Mouse (Mus musculus) liver, embryonic 18 days (tissue): ENCODE measurements around the gene Wfdc2. TPM values are rescaled to one million over a fixed set of nuclear protein-coding genes. Genes with fewer than 3 reads are reported as not detected.

Experiments used
- polyA plus RNA-seq: library from polyadenylated mRNA; depleted of rRNA; stranded (reverse); fragments of >200 nt; gene quantifications from 2 replicates; pipeline ENCODE4 v1.2.3, GENCODE M21; 2012; rRNA removed

The Wfdc2 gene
- 1.6 and 2.0 TPM in 2 replicates for polyA plus RNA-seq

GRCm38 (mm10) chr2:164562391-164563188 lies at the start of gene Wfdc2:
Wfdc2 (plus strand) TSS chr2:164562413.

GRCm38 (mm10) chr2:164573359-164573758 lies 11.1 kb downstream of the Wfdc2 start, which contains the start of gene Spint3:
Spint3 (minus strand) TSS chr2:164573459.

GRCm38 (mm10) chr2:164585025-164585725 lies 23.0 kb downstream of the Wfdc2 start, which contains the start of gene Wfdc6a:
Wfdc6a (minus strand) TSS chr2:164585447.

GRCm38 (mm10) chr2:164593494-164593893 lies 31.3 kb downstream of the Wfdc2 start, which contains the start of gene Eppin:
Eppin (minus strand) TSS chr2:164593594.

GRCm38 (mm10) chr2:164613471-164613870 lies 51.3 kb downstream of the Wfdc2 start, which contains the start of the genes Wfdc6b and Wfdc8:
Wfdc6b (plus strand) TSS chr2:164613522.
Wfdc8 (minus strand) TSS chr2:164613626.

Other genes with a start within 250 kb of the Wfdc2 start
- gene Svs6, start 245.7 kb upstream of the Wfdc2 start, polyA plus RNA-seq: not detected in 2 replicates
- gene Svs5, start 229.7 kb upstream of the Wfdc2 start, polyA plus RNA-seq: not detected in 2 replicates
- gene Slpi, start 173.3 kb upstream of the Wfdc2 start, polyA plus RNA-seq: 25.7 and 26.9 TPM in 2 replicates
- gene Rbpjl, start 159.3 kb upstream of the Wfdc2 start, polyA plus RNA-seq: 0.01 and 0.13 TPM in 2 replicates
- gene Matn4, start 157.3 kb upstream of the Wfdc2 start, polyA plus RNA-seq: 0.17 and 0.21 TPM in 2 replicates
- 46.8 and 52.3 TPM in 2 replicates for gene Sdc4, start 118.5 kb upstream of the Wfdc2 start, polyA plus RNA-seq
- gene Sys1, start 105.4 kb upstream of the Wfdc2 start, polyA plus RNA-seq: 20.3 and 20.5 TPM in 2 replicates
- gene Gm20458, start 101.4 kb upstream of the Wfdc2 start, polyA plus RNA-seq: 0.55 and 0.61 TPM in 2 replicates
- gene Trp53tg5, start 88.7 kb upstream of the Wfdc2 start, polyA plus RNA-seq: not detected in 2 replicates
- gene Dbndd2, start 76.3 kb upstream of the Wfdc2 start, polyA plus RNA-seq: 11.3 and 12.0 TPM in 2 replicates
- 15.6 and 19.3 TPM in 2 replicates for gene Pigt, start 64.9 kb upstream of the Wfdc2 start, polyA plus RNA-seq
- not detected in 2 replicates for gene Spint3, start 11.0 kb downstream of the Wfdc2 start, polyA plus RNA-seq
- gene Wfdc6a, start 23.0 kb downstream of the Wfdc2 start, polyA plus RNA-seq: 0.05 and 0.06 TPM in 2 replicates
- not detected in 2 replicates for gene Eppin, start 31.2 kb downstream of the Wfdc2 start, polyA plus RNA-seq
- not detected in 2 replicates for gene Wfdc6b, start 51.1 kb downstream of the Wfdc2 start, polyA plus RNA-seq
- gene Wfdc8, start 51.2 kb downstream of the Wfdc2 start, polyA plus RNA-seq: not detected in 2 replicates
- not detected in 2 replicates for gene Wfdc16, start 76.4 kb downstream of the Wfdc2 start, polyA plus RNA-seq
- not detected in 2 replicates for gene Wfdc10, start 93.6 kb downstream of the Wfdc2 start, polyA plus RNA-seq
- gene Wfdc9, start 94.2 kb downstream of the Wfdc2 start, polyA plus RNA-seq: not detected in 2 replicates
- not detected in 2 replicates for gene Wfdc11, start 111.7 kb downstream of the Wfdc2 start, polyA plus RNA-seq
- not detected in 2 replicates for gene Wfdc13, start 122.7 kb downstream of the Wfdc2 start, polyA plus RNA-seq
- gene Spint4, start 136.1 kb downstream of the Wfdc2 start, polyA plus RNA-seq: not detected in 2 replicates
- not detected in 2 replicates for gene Spint5, start 152.9 kb downstream of the Wfdc2 start, polyA plus RNA-seq
- gene Wfdc3, start 183.5 kb downstream of the Wfdc2 start, polyA plus RNA-seq: 1.6 and 2.1 TPM in 2 replicates
- gene Dnttip1, start 183.6 kb downstream of the Wfdc2 start, polyA plus RNA-seq: 21.7 and 22.8 TPM in 2 replicates
- gene Ube2c, start 207.5 kb downstream of the Wfdc2 start, polyA plus RNA-seq: 255 and 264 TPM in 2 replicates
- 0.58 and 2.9 TPM in 2 replicates for gene Tnnc2, start 217.6 kb downstream of the Wfdc2 start, polyA plus RNA-seq
- gene Snx21, start 223.4 kb downstream of the Wfdc2 start, polyA plus RNA-seq: 7.7 and 11.3 TPM in 2 replicates
- gene Acot8, start 242.5 kb downstream of the Wfdc2 start, polyA plus RNA-seq: 20.1 and 20.3 TPM in 2 replicates
- gene Zswim3, start 242.7 kb downstream of the Wfdc2 start, polyA plus RNA-seq: 1.9 TPM in 2 replicates